In genomic region chr10:18005136-18005955, GRCm38 (mm10) we compare ENCODE assay signal across 15 mouse cellular contexts. TPM values are rescaled to one million over a fixed set of nuclear protein-coding genes. Genes with fewer than 3 reads are reported as not detected.
DNase-seq lines count a peak whose midpoint lies in the region; ATAC-seq and TF ChIP-seq lines count a peak whose summit lies in the region.
"Had no signal": no experiment of that assay in that cellular context is flagged by ENCODE, and none has a peak within 500 bp of the region (broad histone marks: within the 10 kb centered on the region; RNA-seq: fewer than 3 reads in every experiment).

No protein-coding gene starts in this region.

- no peak for TF ChIP-seq POLR2A in liver, adult 2 months (IDR thresholded peaks at IDR 0.05; ENCODE audit: extremely low read depth, insufficient read depth, low read length)

- no peaks in the 10 kb centered on the region for H3K27me3 ChIP-seq in heart, embryonic 15.5 days
- H3K27me3 ChIP-seq in liver, adult 2 months (ENCODE audit: control insufficient read depth, insufficient read depth, low read length) = no peaks in the 10 kb centered on the region
- no peaks in the 10 kb centered on the region for H3K27me3 ChIP-seq in stomach, postnatal 0 days (ENCODE audit: control insufficient read depth, insufficient read depth, low read length)
- no peaks in the 10 kb centered on the region for H3K27me3 ChIP-seq in midbrain, embryonic 16.5 days (ENCODE audit: control insufficient read depth, insufficient read depth, low read depth, low read length)
- H3K27me3 ChIP-seq: embryonic facial prominence, embryonic 12.5 days; forebrain, embryonic 12.5 days had no signal

- DNase-seq in heart, postnatal 25 days (ENCODE audit: low spot score) = no peak
- peak; percentile 54 for DNase-seq in liver, adult 2 months (ENCODE audit: extremely low read depth, low read depth, low spot score)
- no peak for DNase-seq in liver
- no peak for DNase-seq in stomach, postnatal 0 days (ENCODE audit: low spot score)
- no peak for DNase-seq in urinary bladder, adult 18-20 months (ENCODE audit: low spot score in 2 of 2)
- DNase-seq: cerebellum, adult 11-12 months; cerebellum, postnatal 36 days; heart, postnatal 36 days; right cerebral cortex, postnatal 4 days had no signal

- peak overlapping the region; percentile 8; the same call in 1 of the 2 replicates for H3K27ac ChIP-seq in heart, embryonic 15.5 days
- H3K27ac ChIP-seq in liver, adult 2 months (replicated peaks; ENCODE audit: insufficient read depth, low read depth, low read length) = no peak overlapping the region
- peak overlapping the region; percentile 65 for H3K27ac ChIP-seq in stomach, postnatal 0 days (replicated peaks)
- H3K27ac ChIP-seq in midbrain, embryonic 16.5 days (ENCODE audit: low read length) = no peak overlapping the region
- H3K27ac ChIP-seq: embryonic facial prominence, embryonic 12.5 days; forebrain, embryonic 12.5 days had no signal

- no peak overlapping the region for H3K4me3 ChIP-seq in heart, embryonic 15.5 days
- no peak overlapping the region for H3K4me3 ChIP-seq in liver, adult 2 months (ENCODE audit: insufficient read depth, low read depth, low read length)
- H3K4me3 ChIP-seq in stomach, postnatal 0 days (ENCODE audit: low read depth, low read length) = no peak overlapping the region
- H3K4me3 ChIP-seq in midbrain, embryonic 16.5 days (ENCODE audit: low read depth, low read length) = no peak overlapping the region
- H3K4me3 ChIP-seq: embryonic facial prominence, embryonic 12.5 days; forebrain, embryonic 12.5 days had no signal

- H3K79me2 ChIP-seq in liver, adult 2 months (ENCODE audit: control insufficient read depth, insufficient read depth, low read length) = no peaks in the 10 kb centered on the region

- H3K36me3 ChIP-seq in heart, embryonic 15.5 days = no peaks in the 10 kb centered on the region
- H3K36me3 ChIP-seq in liver, adult 2 months (ENCODE audit: control insufficient read depth, insufficient read depth, low read length) = 0 out of 2 replicates have a peak, but pooled peaks cover 2% of the 10 kb centered on the region
- H3K36me3 ChIP-seq in stomach, postnatal 0 days (ENCODE audit: control insufficient read depth, insufficient read depth, low read length) = no peaks in the 10 kb centered on the region; the same call in 1 of the 2 replicates
- no peaks in the 10 kb centered on the region for H3K36me3 ChIP-seq in midbrain, embryonic 16.5 days (ENCODE audit: control insufficient read depth, insufficient read depth, low read length)

- intact Hi-C loops in heart, postnatal 25 days (cut with DNase I) = no loop called here

- 72% methylated on average over 7 of the region's 7 CpGs for WGBS in heart, embryonic 15.5 days
- whole genome bisulfite sequencing in liver, adult 2 months = 80% methylated on average over 7 of the region's 7 CpGs
- 52% methylated on average over 7 of the region's 7 CpGs for WGBS in stomach, postnatal 0 days
- WGBS in midbrain, embryonic 16.5 days = 88% methylated on average over 7 of the region's 7 CpGs

- no peak overlapping the region for H3K4me2 ChIP-seq in heart, embryonic 15.5 days
- peak overlapping the region; percentile 6; the same call in 1 of the 2 replicates for H3K4me2 ChIP-seq in stomach, postnatal 0 days (replicated peaks; ENCODE audit: low read depth)
- H3K4me2 ChIP-seq in midbrain, embryonic 16.5 days (ENCODE audit: low read length) = no peak overlapping the region
- H3K4me2 ChIP-seq: embryonic facial prominence, embryonic 12.5 days; forebrain, embryonic 12.5 days had no signal

- no peaks in the 10 kb centered on the region; the same call in none of the 2 replicates for H3K4me1 ChIP-seq in heart, embryonic 15.5 days (replicated peaks)
- peaks cover 2% of the 10 kb centered on the region; the same call in 1 of the 2 replicates for H3K4me1 ChIP-seq in liver, adult 2 months (ENCODE audit: control insufficient read depth, insufficient read depth, low read length)
- no peaks in the 10 kb centered on the region for H3K4me1 ChIP-seq in stomach, postnatal 0 days (replicated peaks; ENCODE audit: control insufficient read depth, insufficient read depth)
- no peaks in the 10 kb centered on the region for H3K4me1 ChIP-seq in midbrain, embryonic 16.5 days (ENCODE audit: control insufficient read depth, insufficient read depth, low read length)
- H3K4me1 ChIP-seq: embryonic facial prominence, embryonic 12.5 days; forebrain, embryonic 12.5 days had no signal

- TF ChIP-seq CTCF in liver, adult 2 months (IDR thresholded peaks at IDR 0.05; ENCODE audit: low read depth, low read length) = no peak
- no peak for TF ChIP-seq CTCF in stomach, postnatal 0 days (IDR thresholded peaks at IDR 0.05; ENCODE audit: low read depth)

- ATAC-seq in heart, embryonic 15.5 days (replicated peaks; ENCODE audit: insufficient number of reproducible peaks, insufficient read depth, low FRiP score, low read depth) = no peak
- peak; percentile 35; the same call in 1 of the 2 replicates for ATAC-seq in granulocyte monocyte progenitor cell, adult 5-6 weeks (replicated peaks; ENCODE audit: poor library complexity, severe bottlenecking)
- ATAC-seq in stomach, postnatal 0 days (ENCODE audit: low FRiP score, low TSS enrichment) = no peak; the same call in 1 of the 2 replicates
- ATAC-seq in midbrain, embryonic 16.5 days = no peak
- ATAC-seq: hindbrain, embryonic 16.5 days had no signal

- TF ChIP-seq EP300 in stomach, postnatal 0 days (optimal IDR thresholded peaks at IDR 0.05) = no peak

- H3K9me3 ChIP-seq in heart, embryonic 15.5 days (replicated peaks) = no peaks in the 10 kb centered on the region
- H3K9me3 ChIP-seq in stomach, postnatal 0 days (ENCODE audit: control insufficient read depth, low read length) = no peaks in the 10 kb centered on the region
- H3K9me3 ChIP-seq in midbrain, embryonic 16.5 days (replicated peaks; ENCODE audit: control insufficient read depth, low read length, poor library complexity, severe bottlenecking) = no peaks in the 10 kb centered on the region
- H3K9me3 ChIP-seq: embryonic facial prominence, embryonic 12.5 days; forebrain, embryonic 12.5 days had no signal

- no peak overlapping the region for H3K9ac ChIP-seq in heart, embryonic 15.5 days
- no peak overlapping the region for H3K9ac ChIP-seq in liver, adult 2 months (ENCODE audit: low read depth, low read length)
- H3K9ac ChIP-seq in stomach, postnatal 0 days (ENCODE audit: low read length) = no peak overlapping the region
- H3K9ac ChIP-seq in midbrain, embryonic 16.5 days (ENCODE audit: low read depth, low read length) = no peak overlapping the region
- H3K9ac ChIP-seq: embryonic facial prominence, embryonic 12.5 days; forebrain, embryonic 12.5 days had no signal

RNA-seq across cellular contexts. Expression of gene Abracl, which starts 17.7 kb away (rescaled TPM):
- polyA plus RNA-seq in heart, embryonic 15.5 days (2015; fragmentation: Nextera tagmentation; extraction: Ambion mirVana) = 132 and 199 TPM in 2 replicates
- 10 to 100 TPM; 28.1 to 37.9 TPM for total RNA-seq in heart, postnatal 25 days (2021)
- 13.2 and 14.3 TPM in 2 replicates for total RNA-seq in liver, adult 2 months (2014; rRNA removed)
- polyA plus RNA-seq in liver, adult 2 months (2012; rRNA removed) = 5.8 and 6.3 TPM in 2 replicates
- total RNA-seq in granulocyte monocyte progenitor cell, adult 5-6 weeks (2014; fragmentation: Nextera tagmentation) = 299 and 316 TPM in 2 replicates
- total RNA-seq in granulocyte monocyte progenitor cell, adult 5-6 weeks (2017) = 354 and 417 TPM in 2 replicates
- polyA plus RNA-seq in stomach, postnatal 0 days (2015; fragmentation: Nextera tagmentation; extraction: Ambion mirVana) = 264 and 282 TPM in 2 replicates
- 45.7 and 55.6 TPM in 2 replicates for polyA plus RNA-seq in midbrain, embryonic 16.5 days (2015; fragmentation: Nextera tagmentation; extraction: Ambion mirVana)

RNA-seq across cellular contexts. Expression of gene Reps1, which starts 50.3 kb away (rescaled TPM):
- polyA plus RNA-seq in heart, embryonic 15.5 days (2015; fragmentation: Nextera tagmentation; extraction: Ambion mirVana) = 15.9 and 21.5 TPM in 2 replicates
- total RNA-seq in heart, postnatal 25 days (2021) = 10 to 100 TPM; 27.3 to 30.1 TPM
- 12.2 and 12.4 TPM in 2 replicates for total RNA-seq in liver, adult 2 months (2014; rRNA removed)
- polyA plus RNA-seq in liver, adult 2 months (2012; rRNA removed) = 16.0 and 17.6 TPM in 2 replicates
- total RNA-seq in granulocyte monocyte progenitor cell, adult 5-6 weeks (2014; fragmentation: Nextera tagmentation) = 55.7 and 61.4 TPM in 2 replicates
- total RNA-seq in granulocyte monocyte progenitor cell, adult 5-6 weeks (2017) = 39.0 and 59.0 TPM in 2 replicates
- 10.6 and 12.9 TPM in 2 replicates for polyA plus RNA-seq in stomach, postnatal 0 days (2015; fragmentation: Nextera tagmentation; extraction: Ambion mirVana)
- polyA plus RNA-seq in midbrain, embryonic 16.5 days (2015; fragmentation: Nextera tagmentation; extraction: Ambion mirVana) = 12.7 and 16.1 TPM in 2 replicates

RNA-seq across cellular contexts. Expression of gene Heca, which starts 57.5 kb away (rescaled TPM):
- polyA plus RNA-seq in heart, embryonic 15.5 days (2015; fragmentation: Nextera tagmentation; extraction: Ambion mirVana) = 4.6 and 4.7 TPM in 2 replicates
- 10 to 100 TPM; 28.6 to 29.5 TPM for total RNA-seq in heart, postnatal 25 days (2021)
- 25.2 and 27.9 TPM in 2 replicates for total RNA-seq in liver, adult 2 months (2014; rRNA removed)
- 7.5 and 15.1 TPM in 2 replicates for polyA plus RNA-seq in liver, adult 2 months (2012; rRNA removed)
- 15.8 and 17.3 TPM in 2 replicates for total RNA-seq in granulocyte monocyte progenitor cell, adult 5-6 weeks (2014; fragmentation: Nextera tagmentation)
- 16.0 and 35.8 TPM in 2 replicates for total RNA-seq in granulocyte monocyte progenitor cell, adult 5-6 weeks (2017)
- polyA plus RNA-seq in stomach, postnatal 0 days (2015; fragmentation: Nextera tagmentation; extraction: Ambion mirVana) = 7.2 and 9.8 TPM in 2 replicates
- 4.4 and 6.4 TPM in 2 replicates for polyA plus RNA-seq in midbrain, embryonic 16.5 days (2015; fragmentation: Nextera tagmentation; extraction: Ambion mirVana)

Comparison
In these comparisons a context has a peak if more than half of its experiments do, and no peak if none do; other contexts are left out.
1. H3K27ac ChIP-seq: peak in heart, embryonic 15.5 days (single experiment) and stomach, postnatal 0 days (single experiment); none in liver, adult 2 months (single experiment) and midbrain, embryonic 16.5 days (single experiment).